Mouse (Mus musculus) liver, embryonic 14.5 days (tissue): ENCODE measurements at regions not wholly inside any gene's neighbourhood (a gene's known extent, or its start where the extent isn't known, plus 50 kb on each side); places are given as distances from the start of the nearest gene placed in this dataset.
A peak's percentile ranks its signal among the peaks of the same experiment; 100 is the strongest.

Experiments
- ATAC-seq: fragments of 200-750 bp; cut with Nextera tagmentation; 2 replicates; pipeline ENCODE4 v1.8.0; 2017; ENCODE audit warnings: moderate number of reproducible peaks, mild to moderate bottlenecking, moderate library complexity; ENCODE audit not compliant: insufficient read depth
- DNase-seq, 3 experiments: peaks; one replicate each; pipeline ENCODE4 v3.0.0-alpha.2; 2012 to 2013; ENCODE audit warnings: low read depth in 3 of 3, low spot score in 3 of 3
- H3K27ac ChIP-seq: fragments of 300-500 bp; sonication (generic); 2 replicates; pipeline ENCODE4 v1.5.1; 2014; ENCODE audit warnings: moderate library complexity, mild to moderate bottlenecking, control low read depth, inconsistent platforms
- H3K27me3 ChIP-seq: fragments of 300-500 bp; sonication (generic); 2 replicates; pipeline ENCODE4 v1.6.1; 2014; ENCODE audit warnings: mild to moderate bottlenecking, low read length, moderate library complexity; ENCODE audit not compliant: control insufficient read depth, insufficient read depth
- H3K36me3 ChIP-seq: fragments of 300-500 bp; sonication (generic); replicated peaks from 2 replicates; pipeline ENCODE4 v1.6.1; 2014; ENCODE audit warnings: low read depth; ENCODE audit not compliant: control insufficient read depth, insufficient read depth
- H3K4me1 ChIP-seq, 2 experiments: fragments of 200-500 bp in 1 of 2; fragments of 300-500 bp in 1 of 2; sonication (generic) in 1 of 2; replicated peaks; 2 replicates each; pipeline ENCODE4 v1.6.1; 2012 to 2014; ENCODE audit warnings: antibody characterized with exemption in 1 of 2, inconsistent platforms in 1 of 2, low read length in 1 of 2; ENCODE audit not compliant: control insufficient read depth in 2 of 2, insufficient read depth in 2 of 2
- H3K4me2 ChIP-seq: fragments of 300-500 bp; sonication (generic); 2 replicates; pipeline ENCODE4 v1.6.1; 2014; ENCODE audit warnings: low read depth, mild to moderate bottlenecking, control low read depth, moderate library complexity
- H3K4me3 ChIP-seq, 2 experiments: fragments of 200-500 bp in 1 of 2; fragments of 300-500 bp in 1 of 2; sonication (generic) in 1 of 2; 2 replicates each; pipeline ENCODE4 v1.5.1; 2012 to 2014; ENCODE audit warnings: low read depth in 2 of 2, low read length in 2 of 2, mild to moderate bottlenecking in 2 of 2, control low read depth in 1 of 2, inconsistent platforms in 1 of 2, moderate library complexity in 1 of 2; ENCODE audit not compliant: insufficient read depth in 1 of 2
- H3K9ac ChIP-seq: fragments of 300-500 bp; sonication (generic); replicated peaks from 2 replicates; pipeline ENCODE4 v1.6.1; 2014; ENCODE audit warnings: mild to moderate bottlenecking, control low read depth, moderate library complexity
- H3K9me3 ChIP-seq: fragments of 300-500 bp; sonication (generic); 2 replicates; pipeline ENCODE4 v1.6.1; 2016; ENCODE audit warnings: low read length, mixed read lengths; ENCODE audit not compliant: control insufficient read depth
- CTCF ChIP-seq: IDR thresholded peaks from 2 replicates; pipeline ENCODE4 v1.5.1; 2016; ENCODE audit warnings: antibody characterized with exemption, low read depth, control low read depth
- EP300 ChIP-seq: IDR thresholded peaks from 2 replicates; pipeline ENCODE4 v1.6.1; 2016; ENCODE audit warnings: antibody characterized with exemption, low read depth
- WGBS: fragments of 180-500 bp; shearing (Covaris S2); extraction: QIAGEN DNeasy Blood & Tissue Kit; methylation state at CpG from one replicate; pipeline ENCODE4 v1.1.7; 2014; ENCODE audit not compliant: insufficient replicate concordance; 5-methylcytosine and 5-hydroxymethylcytosine counted together

DNA sequence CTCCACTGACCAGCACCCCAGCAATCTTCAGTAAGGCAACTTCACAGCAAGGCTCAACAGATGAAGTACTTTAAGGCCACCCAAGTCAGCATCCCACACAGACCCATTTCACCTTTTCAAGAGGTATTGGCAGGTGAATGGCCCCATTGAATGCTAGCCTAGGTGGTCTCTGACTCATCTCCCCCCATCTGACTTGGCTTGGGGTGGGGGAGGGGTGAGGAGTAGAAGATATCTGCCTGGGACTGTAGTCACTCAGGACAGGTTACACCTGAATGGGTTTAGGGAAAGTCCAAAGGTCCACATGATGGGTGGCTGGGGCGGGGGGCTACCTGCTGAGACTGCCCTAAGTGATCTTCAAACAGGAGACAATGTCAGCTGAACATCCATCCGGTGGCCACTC lies 104.0 kb upstream of the Tle3 start:
- no peak overlapping the region for H3K27ac ChIP-seq
- no peaks in the 10 kb centered on the region for H3K4me1 ChIP-seq
- 52% methylated on average over 2 of the region's 2 CpGs for WGBS
- H3K9me3 ChIP-seq = no peaks in the 10 kb centered on the region
- H3K36me3 ChIP-seq = no peaks in the 10 kb centered on the region
- no peak overlapping the region for H3K9ac ChIP-seq
- DNase-seq (no peak), ATAC-seq (no peak)
- no peaks in the 10 kb centered on the region for H3K27me3 ChIP-seq
- TF ChIP-seq EP300 = no peak
- no peak for TF ChIP-seq CTCF
- H3K4me2 ChIP-seq = no peak overlapping the region
- H3K4me3 ChIP-seq = no peak overlapping the region

GRCm38 (mm10) chr9:61268681-61269080 lies 103.5 kb upstream of the Tle3 start:
- Histone ChIP-seq H3K4me3 (no peak overlapping the region), H3K4me2 (no peak overlapping the region), H3K36me3 (no peaks in the 10 kb centered on the region), H3K27me3 (no peaks in the 10 kb centered on the region), H3K9me3 (no peaks in the 10 kb centered on the region), H3K9ac (no peak overlapping the region), H3K27ac (no peak overlapping the region), H3K4me1 (no peaks in the 10 kb centered on the region)
- ATAC-seq (no peak), DNase-seq (no peak)
- TF ChIP-seq EP300 (no peak), CTCF (no peak)
- WGBS = 47% methylated on average over 2 of the region's 2 CpGs

DNA sequence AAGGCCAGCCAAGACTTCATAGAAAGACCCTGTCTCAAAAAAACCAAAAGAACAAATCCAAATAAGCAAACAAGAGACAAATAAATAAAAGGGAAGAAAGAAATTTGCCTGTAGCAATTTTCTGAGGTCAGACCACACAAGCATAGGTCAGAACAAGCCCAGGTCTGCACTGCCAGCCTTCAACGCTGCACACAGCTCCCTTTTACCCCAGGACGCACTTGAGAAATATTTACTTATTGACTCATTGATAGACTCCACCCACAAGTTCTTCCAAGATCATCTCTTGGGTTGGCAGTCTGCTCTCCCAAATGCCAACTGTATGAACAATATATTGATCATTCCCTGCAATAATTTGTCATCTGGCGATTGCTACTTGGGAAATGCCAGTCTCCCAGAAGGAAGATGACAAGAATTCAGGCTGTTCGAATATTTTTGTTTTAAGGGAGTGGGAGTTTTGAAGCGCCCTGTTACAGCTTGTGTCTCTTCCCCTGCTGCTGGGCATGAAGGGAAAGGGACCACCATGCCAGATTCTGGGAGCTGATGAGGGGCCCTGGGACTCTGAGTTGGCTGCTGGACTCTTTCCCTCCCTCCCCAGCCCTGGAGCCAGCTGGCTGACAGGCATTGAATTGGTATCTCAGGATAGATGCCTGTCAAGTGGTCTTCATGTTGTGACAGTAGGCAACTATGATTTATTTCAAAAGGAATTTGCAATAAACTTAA lies 102.9 kb upstream of the Tle3 start:
- 52% methylated on average over 5 of the region's 5 CpGs for WGBS
- Histone ChIP-seq H3K4me1 (no peaks in the 10 kb centered on the region), H3K27ac (no peak overlapping the region), H3K27me3 (no peaks in the 10 kb centered on the region), H3K4me2 (no peak overlapping the region), H3K4me3 (no peak overlapping the region), H3K9me3 (no peaks in the 10 kb centered on the region), H3K9ac (no peak overlapping the region), H3K36me3 (no peaks in the 10 kb centered on the region)
- no peak for DNase-seq
- no peak for ATAC-seq
- TF ChIP-seq EP300 (no peak), CTCF (no peak)

- H3K36me3 ChIP-seq = no peaks in the 10 kb centered on the region
- TF ChIP-seq EP300 (no peak), CTCF (no peak)
- H3K27me3 ChIP-seq = no peaks in the 10 kb centered on the region; the same call in 1 of the 2 replicates
- H3K9ac ChIP-seq = no peak overlapping the region
- no peaks in the 10 kb centered on the region for H3K9me3 ChIP-seq
- no peak for ATAC-seq
- H3K4me3 ChIP-seq = no peak overlapping the region
- no peak overlapping the region for H3K4me2 ChIP-seq
- no peak for DNase-seq
- 60% methylated on average over 1 of the region's 1 CpGs for WGBS
- H3K27ac ChIP-seq = no peak overlapping the region
- no peaks in the 10 kb centered on the region for H3K4me1 ChIP-seq
Observed at GRCm38 (mm10) chr9:61271243-61271642, 100.9 kb upstream of the Tle3 start.

GRCm38 (mm10) chr9:61271769-61272352 lies 100.3 kb upstream of the Tle3 start:
- Histone ChIP-seq H3K4me2 (no peak overlapping the region), H3K9ac (no peak overlapping the region), H3K27ac (no peak overlapping the region), H3K4me1 (no peaks in the 10 kb centered on the region), H3K27me3 (no peaks in the 10 kb centered on the region; the same call in 1 of the 2 replicates), H3K9me3 (no peaks in the 10 kb centered on the region), H3K36me3 (no peaks in the 10 kb centered on the region), H3K4me3 (no peak overlapping the region)
- ATAC-seq (peak; percentile 21; the same call in 1 of the 2 replicates), DNase-seq (no peak)
- WGBS = 30% methylated on average over 5 of the region's 5 CpGs
- TF ChIP-seq EP300 (no peak), CTCF (no peak)
